Mouse (Mus musculus) limb, embryonic 12.5 days (tissue): ENCODE results near the gene Nfatc2. TPM values are rescaled to one million over a fixed set of nuclear protein-coding genes. Genes with fewer than 3 reads are reported as not detected.

Source experiments
- ATAC-seq: fragments of 200-750 bp; cut with Nextera tagmentation; 2 replicates; pipeline ENCODE4 v1.8.0; 2017; ENCODE audit warnings: low read depth, moderate TSS enrichment; ENCODE audit not compliant: insufficient number of reproducible peaks, insufficient read depth, low FRiP score, low TSS enrichment
- H3K27ac ChIP-seq: fragments of 300-500 bp; sonication (generic); 2 replicates; pipeline ENCODE4 v1.5.1; 2016; ENCODE audit warnings: mild to moderate bottlenecking, moderate library complexity
- H3K27me3 ChIP-seq: fragments of 300-500 bp; sonication (generic); 2 replicates; pipeline ENCODE4 v1.6.1; 2016; ENCODE audit warnings: mild to moderate bottlenecking, moderate library complexity
- H3K36me3 ChIP-seq: fragments of 300-500 bp; sonication (generic); 2 replicates; pipeline ENCODE4 v1.6.1; 2016; ENCODE audit warnings: mild to moderate bottlenecking, moderate library complexity
- H3K4me1 ChIP-seq: fragments of 300-500 bp; sonication (generic); replicated peaks from 2 replicates; pipeline ENCODE4 v1.6.1; 2016
- H3K4me2 ChIP-seq: fragments of 300-500 bp; sonication (generic); 2 replicates; pipeline ENCODE4 v1.6.1; 2016; ENCODE audit warnings: mild to moderate bottlenecking, moderate library complexity
- H3K4me3 ChIP-seq: fragments of 300-500 bp; sonication (generic); replicated peaks from 2 replicates; pipeline ENCODE4 v1.5.1; 2016; ENCODE audit warnings: mild to moderate bottlenecking
- H3K9ac ChIP-seq: fragments of 300-500 bp; sonication (generic); replicated peaks from 2 replicates; pipeline ENCODE4 v1.6.1; 2016; ENCODE audit warnings: mild to moderate bottlenecking, moderate library complexity
- H3K9me3 ChIP-seq: fragments of 300-500 bp; sonication (generic); 2 replicates; pipeline ENCODE4 v1.6.1; 2016; ENCODE audit warnings: mild to moderate bottlenecking, moderate library complexity
- WGBS: fragments of 180-500 bp; shearing (Covaris S2); methylation state at CpG from one replicate; pipeline ENCODE4 v1.1.7; 2016; 5-methylcytosine and 5-hydroxymethylcytosine counted together
- polyA plus RNA-seq: library from polyadenylated mRNA; unstranded; fragments of >200 nt; fragmentation: Nextera tagmentation; extraction: Ambion mirVana; gene quantifications from 2 replicates; pipeline ENCODE4 v1.2.1, GENCODE M21; 2016

Nfatc2 gene
- polyA plus RNA-seq, 1 experiment from 2014 or later = 5.3 TPM

DNA sequence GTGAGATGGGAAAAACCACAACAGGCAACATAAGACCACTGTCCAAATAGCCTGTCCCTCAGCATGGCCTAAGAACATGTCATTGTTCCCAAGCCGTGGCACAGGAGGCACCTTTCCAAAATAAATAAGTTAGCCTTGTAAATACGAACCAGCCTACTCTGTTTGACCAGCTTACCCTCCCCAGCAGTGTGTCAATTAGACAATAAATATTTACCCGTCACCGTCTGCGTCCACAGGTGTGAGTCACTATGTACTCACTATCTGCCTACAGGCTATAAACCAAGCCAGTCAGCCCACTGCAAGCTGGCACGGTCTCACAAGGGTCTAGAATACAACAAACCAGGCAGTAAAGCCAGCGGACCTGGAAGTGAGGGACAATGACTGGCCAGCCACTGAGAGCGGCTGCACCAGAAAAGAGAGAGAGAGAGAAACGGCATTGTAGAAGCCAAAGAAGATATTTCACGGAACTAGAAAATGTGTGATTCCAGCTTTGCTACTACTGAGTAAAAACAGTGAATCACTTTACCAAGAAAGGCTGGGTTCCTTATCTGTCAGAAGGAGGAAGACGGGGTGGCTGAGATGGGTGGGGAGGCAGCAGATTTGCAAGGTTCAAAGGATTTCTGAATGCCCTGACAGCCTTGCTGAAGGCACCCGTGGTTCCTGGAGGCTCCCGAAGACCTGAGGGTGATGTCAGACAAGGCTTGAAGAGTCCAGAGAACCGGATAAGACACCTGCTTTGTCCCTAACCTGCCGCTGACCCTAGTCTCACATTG is 69.2 kb downstream of the Nfatc2 start:
- 0 out of 2 replicates have a peak, but pooled peaks cover 4% of the 10 kb centered on the region for H3K27me3 ChIP-seq
- H3K36me3 ChIP-seq = peaks cover 2% of the 10 kb centered on the region; the same call in 1 of the 2 replicates
- no peak overlapping the region for H3K4me2 ChIP-seq
- ATAC-seq = no peak
- no peak overlapping the region for H3K4me3 ChIP-seq
- H3K9ac ChIP-seq = no peak overlapping the region
- H3K27ac ChIP-seq = no peak overlapping the region
- H3K4me1 ChIP-seq = peaks cover 39% of the 10 kb centered on the region
- WGBS = 59% methylated on average over 15 of the region's 15 CpGs
- no peaks in the 10 kb centered on the region for H3K9me3 ChIP-seq

- Histone ChIP-seq H3K9ac (no peak overlapping the region), H3K4me2 (no peak overlapping the region), H3K4me1 (peaks cover 66% of the 10 kb centered on the region), H3K36me3 (no peaks in the 10 kb centered on the region), H3K27ac (peak overlapping the region; percentile 45; the same call in 1 of the 2 replicates), H3K27me3 (0 out of 2 replicates have a peak, but pooled peaks cover 2% of the 10 kb centered on the region), H3K9me3 (peaks cover 4% of the 10 kb centered on the region; the same call in 1 of the 2 replicates), H3K4me3 (no peak overlapping the region)
- ATAC-seq = no peak
- WGBS = 82% methylated on average over 8 of the region's 8 CpGs
Measured at GRCm38 (mm10) chr2:168528551-168528950, 72.9 kb downstream of the Nfatc2 start.

- H3K36me3 ChIP-seq = no peaks in the 10 kb centered on the region; the same call in none of the 2 replicates
- 16% methylated on average over 10 of the region's 10 CpGs for WGBS
- no peak for ATAC-seq
- 0 out of 2 replicates have a peak, but pooled peaks cover 5% of the 10 kb centered on the region for H3K27me3 ChIP-seq
- peaks cover 61% of the 10 kb centered on the region for H3K4me1 ChIP-seq
- peak overlapping the region; percentile 69 for H3K27ac ChIP-seq
- peaks cover 4% of the 10 kb centered on the region; the same call in 1 of the 2 replicates for H3K9me3 ChIP-seq
- no peak overlapping the region for H3K4me3 ChIP-seq
- H3K4me2 ChIP-seq = no peak overlapping the region
- no peak overlapping the region for H3K9ac ChIP-seq
Measured at GRCm38 (mm10) chr2:168527430-168527792, 74.0 kb downstream of the Nfatc2 start.

GRCm38 (mm10) chr2:168526547-168527429 is 74.7 kb downstream of the Nfatc2 start:
- Histone ChIP-seq H3K4me3 (no peak overlapping the region), H3K9ac (no peak overlapping the region), H3K4me1 (peaks cover 55% of the 10 kb centered on the region), H3K9me3 (peaks cover 4% of the 10 kb centered on the region; the same call in 1 of the 2 replicates), H3K36me3 (no peaks in the 10 kb centered on the region; the same call in none of the 2 replicates), H3K4me2 (0 out of 2 replicates have a peak overlapping the region, but pooled peaks have one; percentile 6), H3K27me3 (0 out of 2 replicates have a peak, but pooled peaks cover 8% of the 10 kb centered on the region), H3K27ac (peak overlapping the region; percentile 69)
- WGBS = 63% methylated on average over 18 of the region's 18 CpGs
- ATAC-seq = no peak

GRCm38 (mm10) chr2:168525391-168526154 is 75.9 kb downstream of the Nfatc2 start:
- H3K9ac ChIP-seq = no peak overlapping the region
- no peaks in the 10 kb centered on the region; the same call in none of the 2 replicates for H3K36me3 ChIP-seq
- 9% methylated on average over 17 of the region's 17 CpGs for WGBS
- peak overlapping the region; percentile 78 for H3K27ac ChIP-seq
- H3K27me3 ChIP-seq = 0 out of 2 replicates have a peak, but pooled peaks cover 8% of the 10 kb centered on the region
- H3K4me3 ChIP-seq = peak overlapping the region; percentile 21
- H3K9me3 ChIP-seq = peaks cover 4% of the 10 kb centered on the region; the same call in 1 of the 2 replicates
- H3K4me2 ChIP-seq = peak overlapping the region; percentile 45
- H3K4me1 ChIP-seq = peaks cover 49% of the 10 kb centered on the region
- ATAC-seq = peak; percentile 27; the same call in 1 of the 2 replicates

GRCm38 (mm10) chr2:168524905-168525381 is 76.5 kb downstream of the Nfatc2 start:
- Histone ChIP-seq H3K4me3 (peak overlapping the region; percentile 21), H3K4me1 (peaks cover 49% of the 10 kb centered on the region), H3K27ac (peak overlapping the region; percentile 78), H3K9ac (no peak overlapping the region), H3K4me2 (peak overlapping the region; percentile 45), H3K27me3 (0 out of 2 replicates have a peak, but pooled peaks cover 8% of the 10 kb centered on the region), H3K36me3 (no peaks in the 10 kb centered on the region; the same call in none of the 2 replicates), H3K9me3 (peaks cover 4% of the 10 kb centered on the region; the same call in 1 of the 2 replicates)
- peak; percentile 77 for ATAC-seq
- 3% methylated on average over 13 of the region's 13 CpGs for WGBS

DNA sequence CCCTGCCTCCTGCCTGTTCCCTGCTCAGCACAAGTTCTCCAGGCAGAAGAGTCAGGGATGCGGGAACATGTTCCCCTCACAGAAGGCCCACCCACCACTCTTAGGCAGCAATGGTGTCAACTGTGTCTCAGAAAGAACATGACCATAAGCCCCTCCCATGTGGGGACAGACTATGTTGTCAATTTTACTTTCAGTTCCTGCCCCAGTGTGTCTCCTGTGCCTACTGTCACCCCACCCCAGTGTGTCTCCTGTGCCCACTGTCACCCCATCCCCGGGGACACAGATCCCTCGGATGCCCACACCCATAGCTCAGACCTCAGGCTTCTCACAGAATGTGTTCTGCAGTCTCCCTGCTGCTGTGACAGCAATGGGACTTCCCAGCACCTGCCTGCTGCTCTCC is 79.2 kb downstream of the Nfatc2 start:
- Histone ChIP-seq H3K27me3 (0 out of 2 replicates have a peak, but pooled peaks cover 8% of the 10 kb centered on the region), H3K9me3 (peaks cover 4% of the 10 kb centered on the region; the same call in 1 of the 2 replicates), H3K27ac (no peak overlapping the region), H3K4me2 (no peak overlapping the region), H3K4me3 (no peak overlapping the region), H3K9ac (no peak overlapping the region), H3K4me1 (peaks cover 28% of the 10 kb centered on the region), H3K36me3 (no peaks in the 10 kb centered on the region; the same call in none of the 2 replicates)
- no peak for ATAC-seq
- WGBS = 86% methylated on average over 3 of the region's 3 CpGs

- 87% methylated on average over 7 of the region's 7 CpGs for WGBS
- no peak overlapping the region for H3K4me3 ChIP-seq
- H3K36me3 ChIP-seq = no peaks in the 10 kb centered on the region; the same call in none of the 2 replicates
- ATAC-seq = no peak
- no peak overlapping the region for H3K4me2 ChIP-seq
- 0 out of 2 replicates have a peak, but pooled peaks cover 8% of the 10 kb centered on the region for H3K27me3 ChIP-seq
- H3K27ac ChIP-seq = no peak overlapping the region
- H3K9me3 ChIP-seq = no peaks in the 10 kb centered on the region
- H3K9ac ChIP-seq = no peak overlapping the region
- peaks cover 16% of the 10 kb centered on the region for H3K4me1 ChIP-seq
Measured at GRCm38 (mm10) chr2:168520771-168521170, 80.7 kb downstream of the Nfatc2 start.

DNA sequence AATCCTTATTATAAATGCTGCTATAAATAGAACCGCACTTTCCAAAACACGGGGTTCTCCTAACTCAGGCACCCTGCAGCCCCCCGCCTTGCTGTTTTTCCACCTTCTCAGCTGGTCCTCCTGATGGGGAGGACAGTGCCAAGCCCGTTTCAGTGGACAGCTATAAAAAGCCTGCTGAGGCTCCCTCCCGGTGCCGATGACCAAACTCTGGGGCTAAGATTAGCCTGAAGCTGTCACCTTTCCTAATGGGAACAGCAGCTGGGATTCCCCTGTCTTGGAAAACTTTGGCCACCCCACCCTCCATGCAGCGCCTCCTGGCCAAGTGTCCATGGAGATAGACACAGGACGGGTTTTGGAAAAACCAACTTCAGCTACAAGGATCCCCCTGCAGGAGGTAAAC is 81.9 kb downstream of the Nfatc2 start:
- Histone ChIP-seq H3K9me3 (no peaks in the 10 kb centered on the region), H3K4me2 (no peak overlapping the region), H3K36me3 (no peaks in the 10 kb centered on the region; the same call in none of the 2 replicates), H3K27ac (no peak overlapping the region), H3K9ac (no peak overlapping the region), H3K4me1 (peaks cover 4% of the 10 kb centered on the region), H3K27me3 (0 out of 2 replicates have a peak, but pooled peaks cover 8% of the 10 kb centered on the region), H3K4me3 (no peak overlapping the region)
- WGBS = 66% methylated on average over 8 of the region's 8 CpGs
- no peak for ATAC-seq

DNA sequence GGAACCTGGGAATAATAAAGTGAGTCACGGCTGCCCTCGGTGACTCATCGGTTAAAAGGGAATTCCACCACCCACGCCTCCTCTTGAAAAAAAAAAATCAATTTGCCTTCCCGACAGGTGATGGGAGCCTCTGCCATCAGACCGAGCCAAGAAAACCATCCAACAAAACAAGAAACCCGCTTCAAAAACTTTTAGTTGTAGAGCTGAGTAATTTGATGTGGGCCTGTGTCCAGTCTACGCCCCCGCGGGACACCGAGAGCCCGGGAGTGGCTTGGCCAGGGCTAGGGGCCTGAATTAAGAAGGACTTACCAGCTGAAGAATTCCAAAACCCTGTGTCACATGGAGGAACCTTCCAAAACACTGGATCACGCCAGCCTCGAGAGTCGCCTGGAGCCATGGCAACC is 83.2 kb downstream of the Nfatc2 start:
- Histone ChIP-seq H3K9me3 (no peaks in the 10 kb centered on the region), H3K4me2 (no peak overlapping the region), H3K9ac (no peak overlapping the region), H3K27me3 (0 out of 2 replicates have a peak, but pooled peaks cover 6% of the 10 kb centered on the region), H3K4me3 (no peak overlapping the region), H3K4me1 (no peaks in the 10 kb centered on the region), H3K27ac (no peak overlapping the region), H3K36me3 (no peaks in the 10 kb centered on the region; the same call in none of the 2 replicates)
- 82% methylated on average over 15 of the region's 15 CpGs for WGBS
- no peak for ATAC-seq
